Mouse (Mus musculus): Measurements from ENCODE around the gene Magi2.
"Not testable (repeated sequence)": the region's sequence is repeated elsewhere in the genome, so short reads cannot be mapped to it uniquely, and the experiment has no call there.

Magi2 gene

DNA sequence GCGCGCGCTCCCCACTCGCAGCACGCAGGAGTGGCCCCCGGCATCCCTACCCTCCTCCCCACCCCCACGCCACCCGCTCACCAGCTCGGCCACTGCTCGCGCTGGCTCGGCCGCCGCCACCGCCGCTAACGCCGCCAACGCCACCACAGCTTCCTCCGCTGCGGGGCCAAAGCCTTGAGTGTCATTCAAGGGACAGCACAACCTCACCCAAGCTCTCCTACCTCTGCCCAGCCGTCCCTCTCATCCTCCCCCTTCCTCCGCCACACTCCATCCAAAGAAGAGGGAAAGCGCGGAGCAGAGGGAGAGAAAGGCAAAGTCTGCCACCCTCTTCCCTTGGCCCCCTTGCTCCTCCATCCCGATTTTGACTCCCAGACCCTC, at the start of gene Magi2:
Gene Magi2, plus strand, starts transcription at position 171 of the 378 bp plus-strand sequence.
- no peak for DNase-seq

DNA sequence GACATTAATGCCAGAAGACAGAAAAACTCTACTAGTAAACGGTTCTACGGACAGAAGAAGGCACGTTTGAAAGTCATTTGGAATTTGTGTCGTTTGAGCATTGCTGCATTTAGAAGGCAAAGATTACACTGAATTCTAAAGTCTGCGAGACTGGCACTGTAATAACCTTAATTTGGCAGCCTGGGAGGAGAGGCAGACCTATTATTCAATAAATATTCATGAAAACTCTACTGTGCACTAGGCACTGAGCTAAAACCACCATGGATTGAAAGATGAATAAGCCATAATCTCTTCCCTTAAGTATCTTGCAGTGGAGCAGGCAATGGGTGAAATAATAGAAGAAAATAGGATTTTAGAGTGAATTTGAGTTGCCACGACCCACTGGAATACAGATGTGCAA, 48.2 kb upstream of the Magi2 start:
- no peak for DNase-seq

DNA sequence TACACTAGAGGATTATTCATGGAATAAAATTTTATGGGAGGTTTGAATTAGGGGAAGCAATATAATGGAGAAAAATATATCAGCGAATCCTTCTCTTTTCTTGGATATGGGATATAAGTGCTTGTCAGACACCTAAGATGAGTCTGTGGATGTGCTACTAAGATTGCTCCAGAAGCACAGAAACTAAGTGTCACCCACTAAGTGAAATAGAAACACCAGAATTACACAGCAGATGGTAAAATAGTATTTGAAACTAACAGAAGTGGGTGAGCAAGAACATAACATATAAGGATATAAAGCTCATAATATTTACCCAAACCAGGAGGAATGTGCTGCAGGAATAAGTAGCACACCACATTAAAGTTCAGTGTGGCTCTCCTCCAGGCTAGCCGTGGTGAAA, 40.7 kb upstream of the Magi2 start:
- no peak for DNase-seq

DNA sequence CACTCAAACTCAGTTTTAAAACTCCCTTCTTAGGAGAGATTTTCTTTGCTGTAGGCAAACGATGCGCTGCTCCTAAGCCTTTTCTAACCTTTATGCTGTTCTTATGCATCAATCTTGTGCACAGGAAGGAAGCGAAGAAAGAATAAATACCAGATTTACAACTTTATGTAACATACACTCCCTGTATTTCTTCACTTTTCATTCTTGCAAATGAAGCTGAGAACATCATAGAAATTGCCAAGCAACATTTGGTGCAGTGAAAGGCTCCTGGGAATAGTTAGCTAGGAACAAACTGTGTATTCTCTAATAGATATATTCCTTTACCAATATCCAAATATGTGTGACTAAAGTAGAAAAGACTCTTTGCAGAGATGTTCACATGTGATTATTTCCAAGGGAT, 15.2 kb upstream of the Magi2 start:
- no peak for DNase-seq

DNA sequence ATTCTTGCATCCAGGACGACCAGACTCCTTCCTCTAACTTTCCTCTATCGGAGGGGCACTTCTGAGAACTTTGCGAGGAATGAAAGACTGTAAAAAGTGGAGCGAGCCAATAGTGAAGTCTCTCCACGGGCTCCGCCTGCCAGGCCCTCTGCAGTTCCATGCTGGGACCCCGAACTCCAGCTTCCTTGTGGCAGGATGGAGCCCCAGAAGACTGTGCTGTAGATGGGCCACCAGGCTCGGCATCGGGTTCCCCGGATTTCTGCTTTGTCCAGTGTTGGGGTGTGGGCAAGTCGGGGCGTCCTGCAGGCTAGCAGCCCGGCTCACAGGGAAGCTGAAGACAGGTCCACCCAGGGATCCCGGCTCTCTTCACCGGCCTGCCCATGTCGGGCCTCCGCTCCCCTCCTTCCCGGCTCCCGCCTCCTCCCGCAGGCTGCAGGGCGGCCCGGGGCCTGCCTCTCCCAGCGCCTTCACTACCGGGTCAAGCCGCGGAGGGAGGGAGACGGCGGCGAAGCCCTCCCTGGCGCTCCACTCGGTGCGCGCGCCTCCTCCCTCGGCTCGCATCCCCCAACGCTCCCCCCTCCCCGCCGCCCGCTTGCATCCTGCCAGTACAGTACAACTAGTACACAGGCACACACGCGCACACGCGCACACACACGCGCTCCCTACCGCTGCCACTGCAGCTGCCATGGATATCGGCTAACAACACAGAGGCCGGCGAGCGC, 531 bp upstream of the Magi2 start:
- peak; percentile 62 to 81 for DNase-seq

DNA sequence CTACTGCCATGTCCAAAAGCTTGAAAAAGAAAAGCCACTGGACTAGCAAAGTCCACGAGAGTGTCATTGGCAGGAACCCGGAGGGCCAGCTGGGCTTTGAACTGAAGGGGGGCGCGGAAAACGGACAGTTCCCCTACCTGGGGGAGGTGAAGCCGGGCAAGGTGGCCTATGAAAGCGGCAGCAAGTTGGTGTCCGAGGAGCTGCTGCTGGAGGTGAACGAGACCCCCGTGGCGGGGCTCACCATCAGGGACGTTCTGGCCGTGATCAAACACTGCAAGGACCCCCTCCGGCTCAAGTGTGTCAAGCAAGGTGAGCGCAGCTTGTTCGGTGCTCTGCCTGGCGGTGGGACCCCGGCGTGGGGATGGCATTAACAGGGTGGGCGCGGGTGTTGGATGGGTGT, 445 bp downstream of the Magi2 start:
- peak in 1 of 2 experiments; percentile 18 for DNase-seq

DNA sequence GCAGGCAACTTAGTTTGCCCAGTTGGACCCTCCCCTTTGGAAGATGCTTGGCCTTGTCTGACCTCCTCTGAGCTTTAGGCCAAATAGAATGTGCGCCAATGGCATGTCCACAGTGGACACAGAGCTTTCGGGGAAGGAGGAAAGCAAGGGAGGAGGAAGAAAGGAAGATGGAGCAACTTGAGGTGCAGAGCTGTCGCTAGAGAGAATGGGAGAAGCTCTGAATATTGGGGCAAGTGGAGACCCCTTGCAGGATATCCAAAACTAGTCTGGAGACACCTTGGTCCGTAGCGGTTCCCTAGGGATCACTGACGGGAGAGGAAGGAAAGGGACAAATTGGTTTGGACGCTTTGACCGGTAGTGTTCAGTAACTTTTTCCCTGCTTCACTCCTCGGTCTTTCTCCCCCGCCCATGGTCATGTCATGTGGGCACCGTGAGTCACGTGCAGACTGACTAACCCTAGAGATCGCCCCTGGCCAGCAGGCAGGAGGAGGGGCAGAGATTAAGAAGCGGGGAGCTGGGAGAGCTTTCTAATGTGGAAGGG, 1.0 kb downstream of the Magi2 start:
- DNase-seq = peak in 1 of 2 experiments; percentile 24

DNA sequence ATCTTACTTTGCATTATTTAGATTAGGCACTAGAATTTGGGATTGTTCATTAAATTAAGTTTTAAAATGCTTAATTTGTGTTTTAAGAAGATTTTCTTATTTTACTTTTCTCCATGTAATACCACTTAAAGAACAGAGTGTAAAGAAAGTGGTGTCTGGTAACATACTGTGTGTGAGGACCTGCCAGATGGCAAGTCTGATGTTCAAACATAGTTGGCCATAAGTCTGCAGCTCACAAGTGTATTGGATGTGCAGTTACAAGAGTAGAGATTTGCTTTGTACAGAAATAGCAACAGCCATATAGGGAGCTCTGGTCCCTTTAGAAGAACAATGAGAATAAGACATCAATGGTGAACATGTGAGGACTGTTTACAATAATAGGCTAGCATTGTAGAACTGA, 15.0 kb downstream of the Magi2 start:
- DNase-seq = no peak

DNA sequence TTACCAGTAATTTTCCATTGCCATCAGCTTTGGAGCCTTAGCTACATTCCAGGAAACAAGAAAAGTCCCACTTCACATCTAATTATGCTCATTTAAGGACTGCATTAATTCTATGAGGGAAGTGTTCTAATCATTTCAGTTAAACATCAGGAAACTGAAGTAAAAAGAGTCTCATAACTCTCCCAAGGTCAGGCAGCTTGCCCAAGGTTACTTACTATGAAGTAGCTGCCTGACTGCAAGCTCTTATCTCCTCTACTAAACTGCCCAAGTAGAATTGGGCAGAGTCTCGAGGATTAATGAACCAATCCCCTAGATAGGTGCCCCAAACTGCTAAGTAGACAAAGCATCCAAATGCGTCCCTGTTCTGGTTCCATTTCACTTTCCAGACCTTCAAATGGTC, 19.6 kb downstream of the Magi2 start:
- DNase-seq = no peak

DNA sequence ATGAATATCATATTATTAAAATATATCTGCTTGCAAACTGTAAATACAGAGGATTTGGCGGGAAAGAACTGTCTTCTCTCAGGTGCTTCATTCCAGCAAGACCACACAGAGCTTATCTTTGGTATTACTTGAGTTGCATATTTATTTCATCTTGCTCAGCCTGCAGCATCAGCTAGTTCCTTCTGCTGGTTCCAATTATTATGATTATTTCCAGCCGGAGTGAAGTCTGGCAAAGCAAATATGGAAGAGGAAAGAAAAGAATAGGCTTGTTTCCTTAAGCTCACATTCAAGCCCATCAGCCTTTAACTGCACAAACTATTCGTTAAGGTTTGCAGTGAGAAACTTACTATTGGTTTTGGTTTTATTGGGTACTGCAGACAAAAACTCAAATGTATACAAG, 20.4 kb downstream of the Magi2 start:
- DNase-seq = no peak

DNA sequence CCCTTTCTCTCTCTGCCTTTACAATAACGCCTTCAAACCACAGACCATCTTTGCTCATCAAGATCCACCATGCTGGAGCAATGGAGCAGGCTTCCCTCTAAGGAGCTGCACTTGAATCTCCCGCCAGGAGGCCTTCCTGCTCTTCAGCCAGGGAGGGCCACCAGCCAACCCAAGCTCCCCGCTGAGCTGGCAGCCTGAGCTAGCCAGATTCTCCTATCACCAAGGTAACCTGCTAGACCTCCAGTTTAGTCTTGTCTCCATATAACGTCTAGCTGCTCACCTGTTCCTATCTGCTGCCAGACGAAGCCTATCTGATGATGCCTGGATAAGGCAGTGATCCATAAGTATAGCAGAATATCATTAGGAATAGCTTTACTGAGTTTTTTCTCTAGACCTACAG, 36.0 kb downstream of the Magi2 start:
- no peak for DNase-seq

DNA sequence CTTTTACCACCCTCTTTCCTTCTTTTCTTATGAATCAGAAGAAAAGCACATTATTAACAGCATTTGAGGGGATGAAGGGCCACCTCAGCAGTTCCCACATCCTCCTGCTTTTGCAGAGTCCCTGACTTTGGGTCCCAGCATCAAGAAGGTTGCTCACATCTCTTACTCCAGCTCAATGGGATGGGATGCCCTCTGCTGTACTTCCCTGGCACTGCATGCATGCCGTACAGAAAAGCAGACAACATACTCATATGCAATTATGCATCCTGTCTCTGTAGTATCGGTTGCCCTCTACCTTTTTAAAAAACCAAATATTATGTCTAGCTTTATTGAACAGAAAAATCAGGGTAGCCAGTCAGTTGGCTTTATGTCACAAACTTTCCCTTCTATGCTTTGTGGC, 37.8 kb downstream of the Magi2 start:
- DNase-seq = no peak

DNA sequence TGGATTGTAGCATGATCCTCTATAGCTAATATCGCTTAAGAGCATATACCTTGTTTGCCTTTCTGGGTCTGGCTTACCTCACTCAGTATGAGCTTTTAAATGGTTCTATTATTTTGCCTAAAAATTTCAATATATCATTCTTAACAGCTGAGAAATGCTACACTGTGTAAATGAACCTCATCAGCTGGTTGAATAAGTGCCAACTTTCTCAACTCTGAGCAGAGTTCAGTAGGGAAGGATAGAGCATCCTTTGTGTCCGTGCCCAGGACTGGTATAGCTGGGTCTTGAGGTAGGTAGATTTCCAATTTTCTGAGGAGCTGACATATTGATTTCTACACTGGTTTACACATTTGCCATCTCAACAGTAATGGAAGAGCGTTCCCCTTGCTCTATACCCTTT, 65.7 kb downstream of the Magi2 start:
- DNase-seq = no peak

DNA sequence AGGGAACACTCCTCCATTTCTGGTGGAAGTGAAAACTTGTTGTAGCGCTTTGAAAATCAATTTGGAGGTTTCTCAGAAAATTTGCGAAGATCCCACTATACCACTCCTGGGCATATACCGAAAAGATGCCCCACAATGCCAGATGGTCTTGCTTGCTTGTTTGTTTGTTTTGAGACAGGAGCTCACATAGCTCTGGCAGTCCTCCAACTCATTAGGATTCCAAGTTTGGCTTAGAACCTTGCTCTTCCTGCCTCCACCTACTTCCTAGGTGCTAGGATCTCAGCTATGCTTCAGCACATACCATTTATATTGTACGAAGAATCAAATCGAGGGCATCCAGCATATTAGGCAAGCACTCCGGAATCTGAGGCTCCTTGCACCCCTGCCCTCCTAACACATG, 79.8 kb downstream of the Magi2 start:
- no peak for DNase-seq

DNA sequence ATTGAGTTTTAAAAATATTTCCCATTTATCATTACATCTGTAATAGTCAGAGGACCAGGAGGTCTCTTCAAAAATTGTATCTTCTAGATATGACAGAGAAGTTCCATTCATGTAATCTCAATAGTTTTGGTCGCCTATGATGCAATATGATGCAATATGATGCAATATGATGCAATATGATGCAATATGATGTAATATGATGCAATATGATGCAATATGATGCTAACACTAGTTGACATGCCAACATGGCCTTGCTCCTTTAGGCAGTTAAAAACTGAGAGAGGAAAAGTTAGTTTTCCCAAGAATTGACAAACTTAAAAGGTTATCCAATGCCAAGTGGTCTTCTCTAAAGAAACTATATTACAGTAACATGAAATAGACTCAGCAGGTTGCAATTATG, 83.0 kb downstream of the Magi2 start:
- DNase-seq = no peak

DNA sequence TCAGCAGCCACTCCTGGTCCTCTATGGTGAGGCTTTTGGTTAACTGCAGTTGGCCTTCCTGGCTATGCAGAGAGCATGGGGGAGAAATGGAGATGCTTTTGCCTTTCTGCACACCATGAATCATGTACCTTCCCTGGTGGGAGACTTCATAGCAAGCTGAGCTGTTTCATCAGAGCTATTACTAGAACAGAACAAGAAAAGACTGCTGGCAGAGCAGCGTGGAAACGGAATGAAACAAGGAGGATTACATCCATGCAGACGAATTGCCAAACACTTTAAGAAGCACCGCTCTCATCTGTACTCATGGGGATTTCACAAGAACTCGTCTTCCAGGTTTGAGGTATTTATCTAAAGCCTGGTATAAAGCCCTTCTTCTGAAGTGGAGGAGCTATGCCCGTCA, 95.7 kb downstream of the Magi2 start:
- no peak for DNase-seq

DNA sequence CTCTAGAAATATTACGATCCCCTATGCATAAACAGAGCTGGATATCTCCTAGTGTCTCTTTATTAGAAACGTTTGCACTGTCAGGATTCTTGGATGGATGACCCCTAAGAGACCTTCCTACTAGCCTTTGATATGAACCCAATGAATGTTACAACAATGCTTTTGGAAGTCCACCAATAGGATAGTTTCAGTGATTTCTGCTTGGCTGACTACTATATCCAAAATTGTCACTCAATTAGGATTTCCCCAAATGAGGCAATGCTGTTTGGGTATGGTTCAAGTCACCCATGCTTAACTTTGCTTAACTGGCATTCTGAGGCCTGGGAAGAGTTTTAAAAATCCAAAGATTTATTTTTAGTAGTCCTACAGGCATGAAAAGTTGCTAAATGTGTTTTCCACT, 110.7 kb downstream of the Magi2 start:
- DNase-seq = no peak

DNA sequence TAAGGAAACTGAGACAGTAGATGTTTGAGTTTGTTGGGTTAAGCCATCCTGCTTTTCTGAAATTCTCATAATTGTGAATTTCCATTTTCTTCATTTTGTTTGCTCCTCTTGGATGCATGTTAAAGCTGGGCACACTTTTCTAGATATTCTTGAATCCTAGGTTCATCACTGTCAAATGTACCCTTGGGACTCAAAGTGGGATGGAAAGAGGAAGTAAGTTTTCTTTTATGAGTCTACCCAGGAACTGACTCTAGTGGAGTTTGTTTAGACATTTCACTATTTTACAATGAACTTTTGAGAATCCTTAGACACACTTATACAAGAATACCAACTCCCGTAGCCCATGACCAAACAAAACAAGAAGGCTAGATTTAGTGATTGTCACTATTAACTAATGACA, 141.3 kb downstream of the Magi2 start:
- DNase-seq = no peak

DNA sequence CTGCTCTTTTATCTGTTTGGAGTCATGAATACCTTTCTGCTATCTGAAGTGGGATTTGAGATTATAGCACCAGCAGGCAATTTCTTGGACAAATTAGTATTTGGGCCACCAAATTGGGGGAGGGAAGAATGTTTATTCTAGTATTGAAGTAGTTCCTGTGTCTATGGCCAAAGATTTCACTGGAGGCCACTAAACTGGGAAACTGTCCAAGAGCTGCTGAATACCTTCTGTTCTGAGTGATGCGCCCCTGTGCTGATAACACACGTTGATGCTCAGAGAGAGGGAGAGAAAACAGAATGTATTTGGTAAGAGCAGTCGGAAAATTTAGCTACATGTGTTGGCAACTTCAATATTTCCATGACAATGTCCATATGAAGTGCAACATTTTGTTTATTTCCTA, 169.0 kb downstream of the Magi2 start:
- no peak for DNase-seq

DNA sequence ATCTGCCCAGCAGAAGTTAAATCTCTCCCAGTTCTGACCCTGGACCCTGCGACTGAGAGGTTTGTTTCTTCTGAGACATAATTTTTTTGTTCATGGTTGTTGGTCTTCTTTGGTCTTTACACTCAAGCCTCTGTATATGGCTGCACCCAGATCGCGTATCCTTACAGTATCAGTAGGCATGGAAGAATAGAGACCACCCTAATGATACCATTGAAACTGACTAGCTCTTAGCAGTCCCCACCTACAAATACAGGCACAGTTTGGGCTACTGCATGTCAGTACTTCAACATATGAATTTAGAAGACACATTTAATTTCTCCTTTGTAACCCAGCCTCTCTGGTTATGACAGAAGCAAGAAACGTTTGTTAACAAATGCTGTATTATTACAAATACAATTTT, 173.5 kb downstream of the Magi2 start:
- no peak for DNase-seq

DNA sequence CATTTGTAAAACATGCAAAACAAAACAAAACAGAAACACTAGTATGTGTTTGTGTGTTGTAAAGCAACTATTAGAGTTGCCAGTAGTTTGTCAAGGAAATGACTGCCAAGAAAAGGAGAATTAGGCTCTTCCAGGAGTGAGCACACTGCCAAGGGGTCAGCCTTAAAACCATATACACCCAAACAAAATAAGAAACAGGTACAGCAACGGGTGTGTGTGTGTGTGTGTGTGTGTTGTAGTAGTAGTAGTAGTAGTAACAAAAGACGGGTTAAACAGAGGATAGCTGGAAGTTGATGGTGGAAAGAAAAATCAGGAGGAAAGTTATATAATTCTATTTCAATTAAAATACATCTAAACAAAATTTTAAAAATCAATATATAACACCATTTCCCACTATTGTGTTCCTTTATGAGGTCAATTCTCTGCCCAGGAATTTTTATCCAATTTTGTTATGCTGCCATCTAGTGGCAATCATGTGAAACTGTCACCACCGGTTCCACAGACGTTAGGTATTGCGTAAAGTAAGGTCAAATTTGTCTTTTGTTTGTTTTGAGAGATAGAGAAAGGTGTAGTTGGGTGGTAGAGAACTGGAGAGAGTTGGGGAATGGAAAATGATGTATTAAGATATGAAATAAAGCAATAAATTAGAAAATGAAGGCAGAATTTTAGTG, 174.0 kb downstream of the Magi2 start:
- no peak for DNase-seq

DNA sequence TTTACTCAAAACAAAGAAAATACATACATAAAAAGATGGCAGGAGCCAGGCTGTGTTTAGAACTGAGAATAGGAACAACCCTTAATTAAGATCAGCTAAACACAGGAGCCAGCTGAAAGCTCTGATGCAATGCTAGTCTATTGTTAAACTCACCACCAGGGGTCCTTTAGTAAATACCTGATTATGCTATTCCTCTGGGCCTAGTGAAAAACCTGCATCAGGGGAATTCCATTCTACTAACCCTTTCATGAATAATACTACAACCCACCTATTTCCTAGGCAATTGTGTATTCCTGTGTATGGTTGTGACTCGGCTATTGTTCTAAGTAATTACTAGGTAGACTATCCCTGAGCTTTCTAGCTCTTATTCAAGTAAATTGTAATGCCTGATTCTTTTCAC, 177.4 kb downstream of the Magi2 start:
- DNase-seq = not testable (repeated sequence)

DNA sequence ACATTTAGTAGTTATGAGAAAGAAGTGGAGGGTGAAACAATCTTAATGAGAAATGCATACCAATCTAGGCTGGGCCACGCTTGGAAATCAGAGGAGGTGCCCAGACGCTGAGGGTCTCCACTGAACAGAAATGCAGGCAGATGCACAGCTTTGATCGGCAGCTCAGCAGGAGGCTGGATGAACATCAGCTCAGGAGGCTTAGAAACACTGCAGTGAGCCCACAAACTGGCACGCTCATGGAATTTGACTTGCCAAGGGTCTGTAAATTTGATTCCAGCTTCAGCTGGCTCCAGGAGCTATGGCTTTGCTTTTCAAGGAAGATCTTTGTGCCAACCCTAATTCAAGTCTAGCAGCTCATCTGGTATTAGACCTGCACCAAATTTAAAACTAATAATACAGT, 187.7 kb downstream of the Magi2 start:
- DNase-seq = no peak

DNA sequence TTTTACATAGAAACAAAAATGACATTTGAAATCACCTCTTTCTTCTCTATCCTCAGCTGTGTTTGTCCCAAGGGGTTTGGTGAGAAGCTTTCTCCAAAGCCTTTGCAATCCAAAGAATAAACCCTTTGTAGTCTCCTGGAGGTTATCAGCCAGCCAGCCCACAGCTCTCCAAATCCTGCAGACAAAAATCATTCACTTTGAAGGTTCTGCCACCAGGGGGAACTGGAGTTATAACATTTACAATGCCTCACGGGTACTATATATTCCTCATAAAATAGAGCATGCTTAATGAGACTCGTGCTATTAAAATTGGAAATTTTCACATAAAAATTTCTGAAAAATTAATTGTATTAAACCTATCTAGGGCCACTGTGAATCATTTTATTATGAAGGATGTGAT, 202.5 kb downstream of the Magi2 start:
- DNase-seq = peak in 1 of 2 experiments; percentile 7

DNA sequence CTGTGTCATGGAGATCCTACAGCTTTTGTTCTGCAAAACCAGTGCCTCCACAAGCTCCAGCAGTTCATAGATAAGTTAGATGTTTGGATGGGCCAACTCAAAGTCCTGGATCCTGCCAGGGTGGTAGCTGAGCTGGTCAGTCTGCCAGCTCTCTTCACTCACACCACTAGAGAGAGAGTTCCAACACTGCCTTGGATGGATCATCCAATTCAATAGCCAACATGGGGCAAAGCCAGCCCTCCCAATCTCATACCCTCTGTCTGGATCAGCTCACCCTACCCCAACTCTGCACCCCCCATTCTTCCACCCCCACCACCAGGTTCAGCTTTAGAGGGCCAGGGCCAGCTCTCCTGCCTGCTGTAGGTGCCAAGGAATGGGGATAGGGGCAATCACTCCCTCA, 235.7 kb downstream of the Magi2 start:
- no peak for DNase-seq
